Mouse (Mus musculus) layer of hippocampus, postnatal 36 days (tissue): Measurements from ENCODE around the gene Tmem217. TPM values are rescaled to one million over a fixed set of nuclear protein-coding genes. Genes with fewer than 3 reads are reported as not detected.

Experiments used
- DNase-seq, 2 experiments: peaks; one replicate each; pipeline ENCODE4 v3.0.0; 2022
- microRNA-seq, 2 experiments: library from miRNA; unstranded; fragments of <30 nt; microRNA quantifications; one replicate each; pipeline ENCODE4 v1.2.0; 2021
- total RNA-seq, 2 experiments: library from RNA; stranded (reverse); gene quantifications; 2 replicates each; pipeline ENCODE4 v1.2.3; 2021

Gene Tmem217
- total RNA-seq, 2 experiments from 2014 or later = not detected

DNA sequence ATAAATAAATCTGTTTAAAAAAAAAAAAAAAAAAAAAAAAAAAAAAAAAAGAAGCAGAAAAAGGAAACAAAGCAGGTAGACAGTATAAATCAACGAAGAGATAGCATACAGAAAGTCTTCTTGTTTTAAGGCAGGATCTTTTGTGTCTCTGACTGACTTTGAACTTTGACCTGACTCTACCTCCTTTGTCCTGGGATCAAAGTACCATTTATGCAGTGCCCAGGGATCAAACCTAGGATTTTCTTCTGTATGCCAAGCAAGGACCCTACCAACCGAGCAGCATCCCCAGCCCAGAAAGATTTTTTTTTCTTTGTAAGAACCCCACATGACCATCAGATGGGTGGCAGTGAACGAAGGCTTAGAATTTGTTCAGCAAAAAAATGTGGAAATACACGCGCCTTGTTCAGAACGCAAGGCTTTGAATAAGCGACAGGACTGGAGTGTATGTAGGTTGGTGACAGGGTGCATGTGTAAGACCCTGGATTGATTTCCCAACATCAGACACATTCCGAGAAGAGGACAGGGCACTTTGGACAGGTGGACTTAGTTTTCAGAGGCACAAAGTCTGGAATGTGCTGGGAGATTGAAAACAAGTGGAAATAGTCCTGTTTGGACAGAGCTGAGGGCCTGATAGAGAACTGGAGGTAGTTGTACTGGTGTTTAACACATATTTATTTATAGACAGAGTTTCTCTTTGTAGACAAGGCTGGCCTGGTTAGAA is 63.8 kb downstream of the Tmem217 start:
- DNase-seq = no peak

GRCm38 (mm10) chr17:29485336-29486233 is 66.6 kb downstream of the Tmem217 start:
- no peak for DNase-seq

GRCm38 (mm10) chr17:29484431-29484830 is 67.8 kb downstream of the Tmem217 start:
- DNase-seq = no peak

DNA sequence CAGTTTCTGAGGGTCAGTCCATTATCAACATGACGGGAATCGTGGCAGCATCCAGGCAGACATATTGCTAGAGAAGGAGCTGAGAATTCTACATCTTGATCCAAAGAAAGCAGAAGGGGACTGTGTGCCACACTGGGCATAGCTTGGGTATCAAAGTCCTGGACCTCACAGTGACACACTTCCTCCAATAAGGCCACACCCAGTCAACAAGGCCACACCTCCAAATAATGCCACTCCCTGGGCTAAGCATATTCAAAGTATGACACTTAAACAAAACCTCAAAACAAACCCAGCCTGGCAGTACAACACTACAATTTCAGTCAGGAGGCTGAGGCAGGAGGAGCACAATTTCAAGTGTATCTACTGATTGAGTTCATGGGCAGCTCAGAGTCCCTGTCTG is 68.9 kb downstream of the Tmem217 start:
- no peak for DNase-seq

DNA sequence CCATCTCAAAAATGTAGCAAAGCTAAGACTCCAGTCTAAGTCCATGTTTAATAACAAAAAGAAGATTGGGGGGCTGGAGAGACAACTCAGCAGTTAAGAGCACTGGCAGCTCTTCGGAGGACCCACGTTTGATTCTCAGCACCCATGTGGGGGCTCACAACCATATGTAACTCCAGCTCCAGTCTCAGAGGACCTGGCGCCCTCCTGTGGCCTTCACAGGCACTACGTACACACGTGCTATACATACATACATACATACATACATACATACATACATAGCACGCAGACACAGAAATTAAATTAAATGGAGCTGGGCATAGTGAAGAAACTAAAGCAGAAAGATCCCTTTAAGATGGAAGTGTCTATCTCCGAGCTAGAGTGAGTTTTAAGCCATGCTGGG is 69.6 kb downstream of the Tmem217 start:
- no peak for DNase-seq

GRCm38 (mm10) chr17:29480256-29480655 is 71.9 kb downstream of the Tmem217 start:
- DNase-seq = no peak

DNA sequence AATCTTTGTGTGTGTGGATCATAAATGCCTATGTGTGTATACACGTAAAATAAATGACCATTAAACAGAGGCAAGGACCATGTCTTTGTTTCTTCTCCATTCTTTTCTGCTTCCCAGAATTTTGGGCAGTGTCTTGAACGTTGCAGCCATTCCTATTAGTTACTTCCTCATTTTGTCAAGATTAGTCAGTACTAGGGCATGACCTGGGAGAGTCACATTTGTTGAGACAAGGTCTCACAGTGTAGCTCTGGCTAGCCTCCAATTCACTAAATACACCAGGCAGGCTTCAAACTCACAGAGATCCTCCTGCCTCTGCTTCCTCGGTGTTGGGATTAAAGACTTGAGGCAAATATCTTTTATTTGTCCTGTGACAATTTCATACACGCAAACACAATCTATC is 73.9 kb downstream of the Tmem217 start:
- no peak for DNase-seq

DNA sequence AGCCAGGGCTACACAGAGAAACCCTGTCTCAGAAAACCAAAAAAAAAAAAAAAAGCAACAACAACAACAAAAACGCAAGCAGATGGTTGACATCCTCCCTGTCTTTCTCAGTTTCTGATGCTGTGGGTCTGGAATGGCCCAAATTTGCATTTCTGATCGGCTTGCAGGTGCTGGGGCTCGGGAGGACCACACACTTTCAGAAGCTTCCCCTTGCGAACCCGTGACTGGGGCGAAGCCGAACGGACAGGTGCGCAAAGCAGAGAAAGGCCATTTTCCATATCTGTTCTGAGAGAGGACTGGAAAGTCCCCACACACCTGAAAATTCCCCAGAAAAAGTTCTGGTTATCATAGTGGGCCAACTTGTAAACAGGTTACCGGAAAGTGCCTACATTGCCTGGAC is 74.8 kb downstream of the Tmem217 start:
- no peak for DNase-seq

- DNase-seq = no peak
These were observed 75.7 kb downstream of the Tmem217 start for GRCm38 (mm10) chr17:29476461-29476860.

Small RNAs within 50 kb of the gene (microRNA-seq; reads per million reads assigned to microRNA genes)
- gene Mir7667 = 0 reads per million in 2 experiments

Other genes starting within 250 kb of the Tmem217 start
- 1 to 10 TPM; 1.2 to 1.4 TPM for gene Pi16, start 234.7 kb downstream of the Tmem217 start, total RNA-seq
- 100 to 1,000 TPM; 568 to 611 TPM for gene Mtch1, start 204.5 kb downstream of the Tmem217 start, total RNA-seq
- 1 to 10 TPM; 4.2 to 6.9 TPM for gene Fgd2, start 191.5 kb downstream of the Tmem217 start, total RNA-seq
- gene Pim1, start 61.6 kb downstream of the Tmem217 start, total RNA-seq = 1 to 10 TPM; 3.7 to 5.9 TPM
- not detected for gene Gm17657, start 2.7 kb downstream of the Tmem217 start, total RNA-seq
- 10 to 100 TPM; 42.7 to 45.8 TPM for gene Tbc1d22b, start 2.6 kb downstream of the Tmem217 start, total RNA-seq
- 10 to 100 TPM; 47.4 to 47.9 TPM for gene Rnf8, start 62.4 kb upstream of the Tmem217 start, total RNA-seq
- gene Gm28043, start 62.5 kb upstream of the Tmem217 start, total RNA-seq = 1 to 10 TPM; 3.4 to 5.0 TPM
- 100 to 1,000 TPM; 110 to 112 TPM for gene Cmtr1, start 108.2 kb upstream of the Tmem217 start, total RNA-seq
- gene Ccdc167, start 164.7 kb upstream of the Tmem217 start, total RNA-seq = 10 to 100 TPM; 21.7 to 25.5 TPM